Mouse (Mus musculus) small intestine, adult 2 months (tissue): ENCODE data around the gene Fto.

Experiments used
- CTCF ChIP-seq: fragments of 200-500 bp; IDR thresholded peaks from 2 replicates; pipeline ENCODE4 v1.5.1; 2012; ENCODE audit warnings: low read depth, mild to moderate bottlenecking, control low read depth, inconsistent platforms, low read length, moderate library complexity, mixed read lengths; ENCODE audit not compliant: insufficient replicate concordance, insufficient read length; ENCODE audit errors: extremely low read depth
- POLR2A ChIP-seq: fragments of 200-500 bp; IDR thresholded peaks from 2 replicates; pipeline ENCODE4 v1.6.1; 2012; ENCODE audit warnings: low read depth, mild to moderate bottlenecking, control low read depth, inconsistent platforms, low read length, moderate library complexity

- TF ChIP-seq CTCF (no peak), POLR2A (no peak)
Measured at GRCm38 (mm10) chr8:91448667-91449329, 135.5 kb downstream of the Fto start.
